Mouse (Mus musculus): Measurements from ENCODE around the gene C2cd4a.

Gene C2cd4a

GRCm38 (mm10) chr9:67831359-67832045 is 628 bp downstream of the C2cd4a start:
- no peak for DNase-seq (ENCODE audit: low read depth)

GRCm38 (mm10) chr9:67830411-67831358 is 1.4 kb downstream of the C2cd4a start:
- no peak for DNase-seq (ENCODE audit: low read depth)

- DNase-seq (ENCODE audit: low read depth) = peak; percentile 73
Measured at GRCm38 (mm10) chr9:67828182-67828581, 3.9 kb downstream of the C2cd4a start.

DNA sequence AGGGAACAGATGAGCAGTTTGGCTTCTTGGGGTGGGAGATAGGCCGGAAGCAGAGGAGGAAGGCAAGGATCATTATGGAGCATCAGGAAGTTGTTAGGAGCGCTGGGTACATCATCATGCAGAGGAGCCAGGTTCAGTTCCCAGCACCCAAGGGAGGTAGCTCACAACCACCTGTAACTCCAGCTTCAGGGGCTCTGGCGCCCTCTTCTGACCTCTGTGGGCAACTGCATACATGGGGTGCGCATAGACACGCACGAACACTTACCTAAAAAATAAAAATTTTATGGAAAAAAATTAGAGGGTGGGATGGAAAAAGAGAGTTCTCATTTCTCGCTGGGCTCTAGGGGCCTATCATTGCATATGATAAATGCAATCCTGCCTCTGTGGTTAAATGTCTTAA is 6.6 kb downstream of the C2cd4a start:
- DNase-seq (ENCODE audit: low read depth) = no peak

DNA sequence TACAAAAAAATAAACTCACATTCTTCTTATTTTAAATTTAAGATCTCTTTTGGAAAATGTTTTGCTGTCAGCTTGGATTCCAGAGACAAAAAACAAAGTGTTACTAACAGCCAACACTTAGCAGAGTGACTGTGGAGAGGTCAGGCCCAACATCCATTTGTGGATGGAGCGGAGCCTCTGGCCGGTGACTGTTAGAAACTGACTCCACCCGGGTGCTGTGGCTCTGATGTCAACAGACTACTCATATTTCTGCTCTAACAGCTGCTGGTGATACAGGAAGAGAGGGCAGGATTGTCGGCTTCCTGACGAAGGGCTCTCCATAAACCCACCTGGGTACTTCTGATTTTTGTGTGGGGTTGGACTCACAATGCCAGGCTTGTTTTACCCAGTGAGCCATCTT is 9.0 kb downstream of the C2cd4a start:
- peak; percentile 46 for DNase-seq (ENCODE audit: low read depth)

DNA sequence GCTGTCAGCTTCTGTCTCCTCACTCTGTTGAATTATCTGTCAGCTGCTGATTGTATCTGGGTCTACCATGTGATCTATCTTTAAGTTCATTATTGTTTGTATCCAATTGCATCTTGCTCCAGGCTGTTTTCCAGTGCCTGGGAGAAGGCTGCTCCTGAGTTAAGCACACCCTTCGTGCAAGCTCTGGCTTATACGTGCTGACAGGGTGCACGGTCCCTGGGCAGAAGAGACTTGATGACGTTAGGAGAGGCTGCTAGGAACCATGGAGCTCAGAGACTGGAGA is 13.5 kb downstream of the C2cd4a start:
- no peak for DNase-seq (ENCODE audit: low read depth)

GRCm38 (mm10) chr9:67817898-67818667 is 14.0 kb downstream of the C2cd4a start:
- DNase-seq (ENCODE audit: low read depth) = peak; percentile 68

GRCm38 (mm10) chr9:67816172-67816928 is 15.8 kb downstream of the C2cd4a start:
- peak; percentile 39 for DNase-seq (ENCODE audit: low read depth)

- DNase-seq (ENCODE audit: low read depth) = peak; percentile 78
Measured at GRCm38 (mm10) chr9:67813665-67814337, 18.3 kb downstream of the C2cd4a start.

DNA sequence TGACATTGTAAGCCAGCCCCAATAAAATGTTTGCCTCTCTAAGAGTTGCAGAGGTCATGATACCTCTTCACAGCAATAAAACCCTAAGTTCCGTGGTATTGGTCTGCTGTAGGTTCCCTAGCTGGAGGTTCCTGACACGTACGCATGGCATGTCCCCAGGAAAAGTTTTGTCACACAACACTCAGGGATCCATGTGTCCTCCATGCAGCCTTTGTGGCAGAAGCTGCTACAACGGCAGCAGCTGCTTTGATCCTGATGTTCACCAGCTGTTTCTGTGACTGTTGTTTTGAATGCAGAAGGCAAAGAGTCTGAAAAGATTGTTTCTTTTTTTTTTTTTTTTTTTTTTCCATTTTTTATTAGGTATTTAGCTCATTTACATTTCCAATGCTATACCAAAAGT is 19.0 kb downstream of the C2cd4a start:
- no peak for DNase-seq (ENCODE audit: low read depth)

DNA sequence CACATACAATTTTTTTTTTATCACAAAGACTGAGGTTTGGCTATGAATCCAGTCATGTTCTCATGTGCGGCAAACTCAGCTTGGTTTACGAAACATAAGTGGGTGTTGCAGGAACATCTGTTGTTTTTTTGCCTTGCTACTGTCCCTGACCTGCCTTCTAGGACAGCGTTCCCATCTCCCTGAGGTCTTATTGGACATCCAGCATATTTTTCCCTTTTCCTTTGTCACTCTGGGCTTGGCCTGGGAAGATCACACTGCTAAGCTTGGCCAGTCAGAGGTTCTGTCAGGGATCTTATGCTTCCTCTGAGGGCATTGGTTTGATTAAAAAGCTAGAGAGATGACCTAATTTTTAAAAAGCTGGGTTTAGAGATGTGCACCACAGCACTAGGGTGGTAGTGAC is 21.0 kb downstream of the C2cd4a start:
- DNase-seq (ENCODE audit: low read depth) = no peak

- no peak for DNase-seq (ENCODE audit: low read depth)
Measured at GRCm38 (mm10) chr9:67810527-67810926, 21.6 kb downstream of the C2cd4a start.

GRCm38 (mm10) chr9:67807000-67807399 is 25.1 kb downstream of the C2cd4a start:
- no peak for DNase-seq (ENCODE audit: low read depth)

GRCm38 (mm10) chr9:67802241-67802640 is 29.9 kb downstream of the C2cd4a start:
- peak; percentile 79 for DNase-seq (ENCODE audit: low read depth)

GRCm38 (mm10) chr9:67799078-67799819 is 32.9 kb downstream of the C2cd4a start:
- DNase-seq (ENCODE audit: low read depth) = peak; percentile 64

DNA sequence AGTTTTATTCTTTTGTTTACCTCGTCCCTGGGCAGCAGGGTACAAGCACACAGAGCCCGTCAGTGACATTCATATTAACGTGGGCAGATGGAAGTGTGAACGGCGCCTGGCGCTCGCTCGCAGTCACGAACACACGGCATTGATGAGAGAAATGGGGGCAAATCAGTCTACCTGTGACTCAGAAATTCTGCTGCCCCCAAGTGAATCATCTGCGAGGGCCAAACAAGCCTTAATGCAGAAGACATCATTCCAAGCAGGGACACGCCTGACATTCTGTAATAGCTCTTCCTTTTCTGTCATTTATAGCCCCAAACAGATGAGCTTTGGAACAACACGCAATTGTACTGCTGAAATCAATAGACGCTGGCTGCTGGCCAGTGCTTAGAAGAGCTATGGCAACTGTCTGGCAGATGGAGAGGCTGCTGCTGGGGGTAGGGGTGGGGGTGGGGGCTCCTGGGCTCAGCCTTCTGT is 36.9 kb downstream of the C2cd4a start:
- no peak for DNase-seq (ENCODE audit: low read depth)

DNA sequence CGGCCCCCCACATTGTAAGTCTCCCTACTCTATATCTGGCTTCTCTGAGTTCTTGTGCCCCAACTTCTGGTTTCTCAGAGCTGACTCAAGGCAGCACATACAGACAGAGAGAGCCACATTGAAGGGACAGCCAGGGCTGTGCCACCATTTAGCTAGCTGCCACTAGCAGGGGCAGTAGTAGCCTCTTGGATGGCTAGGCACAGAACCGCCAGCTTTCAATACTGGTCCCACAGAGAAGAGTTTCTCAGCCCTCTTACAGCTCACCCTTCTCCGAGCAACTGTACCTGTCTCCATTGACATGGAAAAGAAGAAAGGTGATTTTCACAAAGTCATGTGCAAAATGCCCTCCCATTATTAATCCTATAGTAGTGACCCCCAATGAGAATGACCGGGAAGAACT is 37.5 kb downstream of the C2cd4a start:
- DNase-seq (ENCODE audit: low read depth) = no peak

DNA sequence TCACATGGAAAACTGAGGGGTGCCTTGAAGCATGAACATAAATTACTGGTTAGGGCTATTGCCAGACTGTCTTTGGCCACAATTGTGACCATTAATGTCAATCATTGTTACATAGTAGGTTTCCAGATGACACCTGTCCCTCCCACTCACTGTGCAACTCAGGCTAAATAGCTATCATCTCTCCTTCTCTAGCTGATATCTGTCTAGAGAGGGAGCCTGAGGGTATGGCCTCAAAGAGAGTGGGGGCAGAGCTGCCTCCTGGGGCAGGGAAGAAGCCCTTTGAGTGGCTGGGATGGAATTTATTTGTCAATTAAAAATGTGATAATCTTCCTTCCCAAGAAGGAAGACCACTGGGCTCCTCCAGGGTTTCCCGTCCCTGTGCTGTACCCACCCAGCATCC is 37.9 kb downstream of the C2cd4a start:
- no peak for DNase-seq (ENCODE audit: low read depth)

DNA sequence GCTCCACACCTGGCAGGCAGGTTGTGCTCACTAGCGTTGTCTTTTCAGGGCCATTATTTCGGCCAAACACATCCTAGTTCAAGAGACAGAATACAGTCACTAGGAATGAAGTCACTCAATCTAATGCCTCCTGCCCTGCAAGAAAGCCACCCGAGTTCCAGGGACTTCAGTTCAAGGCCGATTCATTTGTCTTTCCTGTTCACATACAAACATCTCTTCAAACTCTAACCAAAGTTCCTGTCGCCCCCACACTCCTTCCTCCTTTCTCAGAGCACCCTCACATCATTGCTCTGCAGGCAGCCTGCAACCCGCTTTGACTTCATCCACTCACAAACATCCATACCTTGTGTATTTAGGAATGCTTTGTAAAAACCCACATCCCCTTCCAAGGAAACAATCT is 38.6 kb downstream of the C2cd4a start:
- DNase-seq (ENCODE audit: low read depth) = no peak

DNA sequence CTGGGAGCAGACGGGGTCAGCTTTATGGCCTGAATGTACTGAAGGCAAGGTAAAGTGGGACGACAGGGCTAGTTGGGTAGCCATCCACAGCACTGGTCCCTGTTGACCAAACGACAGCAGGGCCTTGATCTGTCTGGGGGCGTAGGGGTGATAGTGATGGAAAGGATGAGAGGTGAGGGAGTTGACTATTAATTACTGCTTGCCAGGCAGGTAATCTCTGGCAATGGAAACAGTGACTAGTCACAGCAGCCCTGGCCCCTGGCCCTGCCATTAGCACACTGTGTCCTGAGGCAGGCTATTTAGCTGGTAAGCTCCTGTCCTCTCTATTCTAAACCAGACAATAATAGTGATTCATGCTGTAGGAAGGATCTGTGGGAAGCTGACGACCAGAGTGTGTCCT is 39.7 kb downstream of the C2cd4a start:
- no peak for DNase-seq (ENCODE audit: low read depth)

- no peak for DNase-seq (ENCODE audit: low read depth)
Measured at GRCm38 (mm10) chr9:67787671-67788070, 44.5 kb downstream of the C2cd4a start.

Measured in 416B (cell line).